Mouse (Mus musculus): ENCODE measurements at regions not wholly inside any gene's neighbourhood (a gene's known extent, or its start where the extent isn't known, plus 50 kb on each side); places are given as distances from the start of the nearest gene placed in this dataset.
"Not testable (repeated sequence)": the region's sequence is repeated elsewhere in the genome, so short reads cannot be mapped to it uniquely, and the experiment has no call there.

DNA sequence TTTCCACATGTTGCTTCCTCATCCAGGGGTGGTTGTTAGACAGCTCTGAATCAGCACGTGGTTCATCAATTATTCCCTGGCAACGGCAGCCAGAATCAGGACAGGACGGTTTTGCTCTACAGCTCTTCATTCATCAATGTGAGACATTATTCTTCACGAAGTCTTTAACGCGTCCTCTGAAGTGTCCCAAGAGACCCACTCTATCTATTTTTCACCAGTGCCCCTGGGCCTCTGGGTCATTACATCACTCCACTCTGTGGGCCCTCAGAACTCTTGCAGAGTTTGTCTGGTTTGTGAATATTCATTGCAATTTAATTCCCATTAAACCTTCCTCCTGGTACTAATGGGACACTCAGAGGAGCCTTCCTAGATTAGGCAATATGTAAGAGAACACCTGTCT lies 206.2 kb upstream of the Daam1 start:
- no peak for DNase-seq (ENCODE audit: low spot score)

DNA sequence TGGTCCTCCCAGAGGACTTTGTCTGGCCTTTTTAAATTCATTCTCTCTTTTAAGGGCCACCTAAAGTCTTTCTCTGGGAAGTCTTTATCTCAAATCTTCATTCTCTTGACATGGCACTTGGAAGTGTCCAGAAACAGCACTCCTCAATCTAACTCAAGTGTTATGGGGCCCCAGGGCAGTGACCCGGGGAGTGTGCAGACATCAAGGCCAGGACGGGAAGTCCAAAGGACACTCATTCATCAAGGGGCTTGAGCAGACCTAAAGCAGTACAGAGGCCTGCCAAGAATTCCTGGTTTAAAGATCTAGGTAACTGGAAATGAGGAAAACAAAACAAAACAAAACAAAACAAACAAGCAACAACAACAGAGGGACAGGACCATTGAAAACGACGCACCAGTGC lies 205.8 kb upstream of the Daam1 start:
- no peak for DNase-seq (ENCODE audit: low spot score)

DNA sequence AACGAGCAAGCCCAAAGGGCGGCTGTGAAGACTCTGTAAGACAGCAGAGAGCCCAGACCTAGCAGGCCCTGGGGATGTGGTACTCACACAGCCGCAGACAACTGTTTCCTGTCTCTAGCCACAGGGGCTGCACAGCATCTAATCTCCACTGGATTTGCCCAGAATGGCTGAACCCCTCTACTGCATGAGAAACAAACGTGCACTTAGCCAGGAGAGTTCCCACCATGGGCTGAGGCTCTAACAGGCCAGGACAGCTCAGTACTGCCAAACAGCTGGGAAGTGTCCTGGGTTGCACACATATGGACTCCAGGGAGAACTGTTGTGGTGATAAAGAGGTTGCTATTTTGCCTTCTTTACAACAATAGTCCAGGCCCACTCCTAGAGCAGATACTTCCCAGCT lies 204.1 kb upstream of the Daam1 start:
- DNase-seq (ENCODE audit: low spot score) = no peak

DNA sequence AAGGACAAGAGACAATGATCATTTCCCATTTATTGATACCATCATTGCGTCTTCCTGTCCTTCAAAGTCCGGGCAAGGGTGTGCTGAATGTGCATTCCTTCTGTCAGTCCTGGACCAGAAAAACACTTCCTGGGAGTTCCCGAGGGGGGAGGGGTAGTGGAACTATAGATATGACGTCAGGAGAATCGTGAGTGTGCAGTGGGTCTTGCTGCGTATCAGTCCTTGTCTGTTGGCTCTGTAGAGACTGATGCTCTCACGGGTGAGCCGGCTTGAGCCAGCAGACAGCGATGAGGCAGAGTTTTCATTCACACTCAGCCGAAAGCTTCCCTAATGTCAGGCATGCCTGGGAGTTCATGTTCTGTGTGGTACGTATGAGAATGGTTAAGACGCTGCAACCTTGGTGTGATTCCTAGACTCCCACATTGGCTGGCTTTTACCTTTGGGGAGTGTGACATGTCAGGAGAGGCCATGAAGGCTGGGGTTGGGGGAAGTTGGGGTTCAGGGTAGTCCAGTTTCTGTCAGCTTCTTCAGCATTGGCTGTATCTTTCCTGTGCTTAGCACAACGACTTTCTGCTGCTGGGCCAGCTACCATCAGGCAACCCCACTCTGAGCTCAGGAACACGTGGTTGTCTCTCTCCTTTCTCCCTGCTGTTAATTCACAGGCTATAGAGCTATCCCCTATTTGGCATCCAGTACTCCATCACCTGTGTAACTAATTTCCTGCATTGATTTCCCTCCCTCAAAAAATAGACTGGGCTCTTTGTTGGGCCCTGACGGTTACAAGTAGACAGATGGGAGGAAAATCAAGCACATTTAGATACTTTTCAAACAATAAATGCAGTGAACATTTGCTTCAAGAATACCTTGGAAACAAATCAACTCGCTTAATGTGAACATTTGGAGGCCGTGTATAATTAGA lies 203.2 kb upstream of the Daam1 start:
- no peak for DNase-seq (ENCODE audit: low spot score)

DNA sequence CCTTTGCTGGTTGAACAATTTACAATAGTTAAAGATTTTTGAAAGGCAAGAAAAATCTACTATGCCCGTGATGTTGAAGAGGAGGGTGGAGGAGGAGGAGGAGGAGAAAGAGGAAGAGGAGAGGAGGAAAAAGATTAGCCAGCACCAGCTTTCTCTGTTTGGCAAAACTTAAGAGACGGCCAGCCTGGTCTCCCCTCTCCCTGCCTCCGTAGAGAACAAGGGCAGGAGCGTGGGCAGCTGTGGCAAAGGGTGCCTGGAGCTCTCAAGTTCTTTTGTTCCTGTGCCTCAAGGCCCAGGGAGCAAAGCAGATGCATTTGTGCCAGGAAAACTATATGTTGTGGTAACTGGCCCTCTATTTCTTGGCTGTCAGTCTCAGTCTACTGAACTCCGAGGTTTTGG lies 202.5 kb upstream of the Daam1 start:
- DNase-seq (ENCODE audit: low spot score) = no peak

DNA sequence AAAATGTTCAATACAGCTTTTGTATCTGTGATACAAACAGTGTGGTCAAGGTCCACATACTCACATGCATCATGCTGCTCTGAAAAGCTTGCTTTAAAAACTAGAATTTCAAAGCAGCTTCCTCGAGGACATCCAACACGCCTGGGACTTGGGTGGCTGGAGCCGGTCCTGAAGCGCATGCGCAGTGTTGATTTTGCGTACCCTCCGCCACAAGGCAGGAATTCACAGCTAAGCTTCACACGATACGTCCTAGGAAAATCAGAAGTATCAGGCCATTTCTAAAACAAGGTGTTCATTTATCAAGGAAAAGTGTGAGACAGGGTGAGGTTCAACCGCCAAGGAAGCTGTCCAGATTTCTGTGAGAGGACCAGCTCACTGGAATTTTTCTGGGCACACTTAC lies 202.1 kb upstream of the Daam1 start:
- DNase-seq (ENCODE audit: low spot score) = no peak

DNA sequence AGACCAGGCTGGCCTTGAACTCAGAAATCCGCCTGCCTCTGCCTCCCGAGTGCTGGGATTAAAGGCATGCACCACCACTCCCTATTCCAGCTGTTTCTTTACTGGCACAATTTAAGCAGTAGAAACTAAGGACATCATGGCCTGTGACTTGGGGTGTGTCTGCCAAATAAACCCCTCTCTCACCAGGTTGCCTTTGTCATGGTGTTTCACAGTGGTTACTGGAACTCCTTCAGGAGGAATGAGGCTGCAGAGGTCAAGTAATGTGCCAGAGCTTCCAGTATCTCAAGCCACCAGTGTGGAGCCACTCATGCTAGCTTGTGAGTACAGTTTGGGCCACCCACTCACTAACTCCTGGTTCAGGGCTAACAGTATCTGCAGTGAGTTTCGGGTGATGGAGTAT lies 200.5 kb upstream of the Daam1 start:
- no peak for DNase-seq (ENCODE audit: low spot score)

DNA sequence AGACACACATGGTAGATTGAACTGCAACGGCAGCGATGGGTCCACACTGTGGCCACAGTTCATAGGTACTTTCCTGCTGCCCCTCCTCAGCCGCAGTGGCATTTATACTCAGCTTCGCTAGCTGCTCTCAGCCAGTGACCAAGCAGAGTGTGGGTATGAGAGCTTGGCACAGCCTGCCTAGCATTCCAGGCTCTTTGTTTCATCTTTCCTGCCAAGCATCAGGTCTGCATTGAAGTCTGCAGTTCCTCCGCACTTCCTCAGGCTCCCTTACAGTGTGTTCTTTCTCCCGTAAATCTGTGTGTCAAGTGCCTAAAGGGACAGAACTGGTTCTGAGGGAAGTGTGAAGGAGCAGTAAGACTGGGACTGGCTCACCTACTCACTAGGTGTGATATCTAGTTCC lies 194.6 kb upstream of the Daam1 start:
- DNase-seq (ENCODE audit: low spot score) = no peak

DNA sequence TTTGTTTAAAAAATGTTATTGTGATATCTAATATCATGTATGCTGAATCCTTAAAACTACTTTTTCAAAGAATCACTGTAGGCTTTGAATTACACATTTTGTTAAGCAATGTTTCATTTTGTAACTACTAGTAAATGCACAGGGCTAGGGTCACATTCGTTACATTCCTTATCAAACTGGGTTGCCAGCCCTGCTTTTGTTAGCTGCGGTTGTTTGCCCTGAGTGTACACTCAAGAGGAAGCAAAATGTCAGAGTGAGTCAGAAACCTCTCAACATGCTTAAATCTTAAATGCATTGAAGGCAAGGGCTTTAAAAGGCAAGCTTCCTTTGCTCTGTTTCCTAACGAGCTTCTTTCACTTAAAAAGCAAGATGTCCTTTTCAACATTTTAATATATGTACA lies 193.6 kb upstream of the Daam1 start:
- no peak for DNase-seq (ENCODE audit: low spot score)

DNA sequence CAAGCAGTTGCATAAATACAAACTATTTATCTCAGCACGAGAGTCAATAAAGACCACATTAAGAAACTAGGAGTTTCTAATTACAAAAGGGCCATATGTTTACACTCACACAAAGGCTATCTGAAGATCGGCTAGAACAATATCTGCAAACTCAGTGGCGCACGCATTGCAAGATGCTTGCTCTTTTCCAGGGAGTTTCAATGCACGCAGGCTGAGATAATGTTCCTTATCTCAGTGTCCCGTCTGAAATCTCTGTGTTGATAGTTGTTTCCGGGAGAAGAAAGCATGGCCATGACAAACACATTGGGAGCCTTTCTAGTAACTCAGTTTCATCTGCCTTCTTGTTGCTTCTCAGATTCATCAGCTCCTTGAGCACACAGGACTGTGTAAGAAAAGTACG lies 192.6 kb upstream of the Daam1 start:
- DNase-seq (ENCODE audit: low spot score) = no peak

DNA sequence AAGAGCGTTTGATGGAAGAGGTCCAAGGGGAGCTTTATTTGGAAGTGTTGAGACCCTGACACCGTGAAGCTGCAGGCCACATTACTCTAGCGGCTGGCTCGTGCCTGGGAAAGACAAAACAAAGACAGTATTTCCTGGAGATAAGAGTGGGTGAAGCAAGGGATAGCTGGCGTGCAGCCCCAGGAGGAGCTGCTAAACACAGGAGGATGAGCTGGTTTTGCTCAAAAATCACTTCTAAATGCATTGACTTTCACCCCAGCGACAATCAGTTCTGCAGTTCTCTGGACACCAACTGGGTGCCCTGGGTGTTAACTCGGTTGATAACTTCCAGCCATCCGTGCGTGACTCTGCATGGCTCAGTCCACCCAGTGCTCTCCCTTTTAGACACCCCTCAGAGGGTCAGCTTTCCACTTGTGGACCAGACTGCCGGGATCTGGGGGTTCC lies 190.8 kb upstream of the Daam1 start:
- DNase-seq (ENCODE audit: low spot score) = no peak

DNA sequence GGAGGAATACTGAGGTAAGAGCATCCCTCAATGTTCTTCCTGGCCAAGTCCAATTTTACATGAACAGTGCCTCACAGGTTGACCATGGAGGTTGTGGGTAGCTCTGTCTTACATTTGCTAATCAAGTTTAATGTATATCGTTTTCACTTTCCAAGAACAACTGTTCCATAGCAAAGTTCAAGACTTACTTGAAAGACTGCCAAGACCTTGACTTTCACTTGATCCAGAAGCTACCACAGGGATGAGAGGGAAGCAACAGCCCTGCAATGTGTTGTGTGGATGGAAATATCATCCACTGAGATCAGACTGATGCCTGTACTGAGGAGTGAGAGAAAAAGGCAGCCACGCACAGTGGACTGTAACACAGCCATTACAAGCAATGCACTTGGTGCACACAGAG lies 189.4 kb upstream of the Daam1 start:
- DNase-seq (ENCODE audit: low spot score) = no peak

DNA sequence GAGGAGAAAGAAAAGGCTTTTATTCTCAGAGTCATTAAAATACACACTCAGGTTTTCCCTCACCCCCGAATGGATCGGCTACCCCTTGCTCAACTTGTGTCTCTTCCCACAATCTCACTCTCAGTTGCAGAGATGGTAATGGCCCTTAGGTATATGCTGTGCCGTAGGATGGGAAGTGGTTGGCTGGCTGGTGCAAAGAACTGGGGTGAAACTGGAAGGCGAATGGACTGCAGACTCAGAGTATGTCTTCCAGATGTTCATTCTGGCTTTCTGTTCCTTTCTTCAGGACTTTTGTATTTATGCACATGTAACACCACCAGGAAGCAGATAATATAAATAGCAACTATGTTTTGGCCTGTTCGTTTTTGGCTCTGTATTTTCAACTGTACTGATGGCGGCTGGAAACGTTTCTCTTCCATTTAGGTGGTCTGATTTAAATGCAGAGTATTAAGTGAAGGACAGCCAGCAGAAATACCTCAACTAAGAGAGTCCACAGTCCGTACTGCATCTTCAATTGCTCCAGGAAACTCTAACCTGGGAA lies 188.0 kb upstream of the Daam1 start:
- DNase-seq (ENCODE audit: low spot score) = no peak

DNA sequence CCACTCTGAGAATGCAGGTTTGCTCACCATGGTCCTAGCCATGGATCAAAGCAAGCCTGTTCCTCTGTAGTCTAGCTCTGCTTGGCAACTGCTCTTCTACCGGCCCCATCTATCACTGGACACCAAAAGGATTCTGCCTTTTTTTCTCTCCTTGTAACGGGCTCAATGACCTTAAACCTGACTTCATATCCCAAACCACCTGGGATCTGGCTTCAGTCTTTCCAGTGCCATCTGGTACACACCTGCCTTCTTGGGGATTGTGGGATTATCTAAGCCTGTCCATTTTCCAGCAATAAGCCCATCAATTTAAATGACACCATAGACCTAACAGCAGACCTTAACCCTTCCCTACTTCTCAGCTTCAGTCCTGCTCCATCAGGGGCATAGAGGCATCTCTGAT lies 179.6 kb upstream of the Daam1 start:
- DNase-seq (ENCODE audit: low spot score) = no peak

DNA sequence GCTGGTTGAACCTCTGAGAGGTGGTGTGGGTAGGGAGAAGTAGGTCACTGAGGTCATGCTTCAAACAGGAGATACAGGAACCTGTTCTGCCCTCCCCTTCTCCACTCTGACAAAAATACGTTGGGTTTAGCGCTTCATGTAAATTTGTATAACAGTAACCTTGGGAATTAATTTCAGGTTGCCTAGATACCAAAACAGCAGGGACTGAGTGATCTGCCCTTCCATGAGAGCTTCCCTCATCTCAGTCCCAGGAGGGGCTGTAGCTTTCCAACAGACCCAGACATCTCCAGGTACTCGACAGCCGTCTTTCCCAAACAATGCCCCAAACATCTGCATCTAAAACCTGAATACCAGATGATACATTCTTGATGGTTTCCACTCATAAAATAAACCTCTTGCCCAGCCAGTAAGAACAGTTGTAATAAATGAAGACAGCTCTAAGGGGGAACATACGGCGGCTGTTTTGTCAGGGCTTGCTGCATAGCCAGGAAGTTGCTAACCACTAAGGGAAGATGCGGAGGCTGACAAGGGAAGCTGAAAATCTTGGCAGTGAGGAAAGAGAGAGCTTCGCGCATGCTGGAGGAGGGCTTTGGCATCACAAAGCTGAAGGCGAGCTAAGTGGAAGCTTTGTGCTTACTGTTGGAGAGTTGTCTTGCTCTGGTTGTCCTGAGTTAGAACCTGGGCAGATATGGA lies 137.4 kb upstream of the Daam1 start:
- no peak for DNase-seq (ENCODE audit: low spot score)

DNA sequence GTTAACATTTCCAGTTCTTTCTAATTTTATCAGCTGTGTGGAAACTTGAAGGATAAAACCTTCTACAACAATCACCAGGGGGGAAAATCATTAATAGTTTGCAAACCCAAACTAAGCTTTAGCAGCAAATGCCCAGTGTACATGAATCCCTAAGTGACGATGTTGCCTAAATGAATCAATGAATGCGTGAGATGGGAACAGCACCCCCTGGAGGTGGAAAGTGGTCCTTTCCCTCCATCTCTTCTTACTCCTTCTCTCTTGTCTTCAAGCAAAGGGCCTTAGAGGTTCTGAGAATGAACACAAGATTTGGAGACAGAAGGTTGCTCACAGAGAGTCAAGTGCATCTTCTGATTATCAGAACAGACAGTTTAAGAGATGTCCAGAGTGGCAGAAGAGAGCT lies 129.1 kb upstream of the Daam1 start:
- DNase-seq (ENCODE audit: low spot score) = no peak

DNA sequence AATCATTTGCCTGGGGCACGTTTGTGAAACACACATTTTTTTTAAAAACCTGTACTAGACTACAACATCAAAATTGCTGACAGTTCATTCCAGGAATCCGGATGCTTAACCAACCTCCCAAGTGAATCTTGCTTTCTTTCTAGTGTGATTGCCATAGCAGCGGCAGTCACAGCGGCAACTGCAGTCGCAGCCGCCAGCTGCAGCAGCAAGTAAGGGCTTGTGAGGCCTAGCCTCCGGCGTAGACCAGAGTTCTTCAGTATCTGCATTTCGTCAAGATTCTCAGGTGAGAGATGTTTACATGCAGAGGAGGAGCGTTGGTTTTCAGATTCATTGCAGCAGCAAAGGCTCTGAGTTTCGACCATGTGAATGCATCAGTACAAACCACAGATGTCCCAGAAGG lies 128.7 kb upstream of the Daam1 start:
- DNase-seq (ENCODE audit: low spot score) = no peak

DNA sequence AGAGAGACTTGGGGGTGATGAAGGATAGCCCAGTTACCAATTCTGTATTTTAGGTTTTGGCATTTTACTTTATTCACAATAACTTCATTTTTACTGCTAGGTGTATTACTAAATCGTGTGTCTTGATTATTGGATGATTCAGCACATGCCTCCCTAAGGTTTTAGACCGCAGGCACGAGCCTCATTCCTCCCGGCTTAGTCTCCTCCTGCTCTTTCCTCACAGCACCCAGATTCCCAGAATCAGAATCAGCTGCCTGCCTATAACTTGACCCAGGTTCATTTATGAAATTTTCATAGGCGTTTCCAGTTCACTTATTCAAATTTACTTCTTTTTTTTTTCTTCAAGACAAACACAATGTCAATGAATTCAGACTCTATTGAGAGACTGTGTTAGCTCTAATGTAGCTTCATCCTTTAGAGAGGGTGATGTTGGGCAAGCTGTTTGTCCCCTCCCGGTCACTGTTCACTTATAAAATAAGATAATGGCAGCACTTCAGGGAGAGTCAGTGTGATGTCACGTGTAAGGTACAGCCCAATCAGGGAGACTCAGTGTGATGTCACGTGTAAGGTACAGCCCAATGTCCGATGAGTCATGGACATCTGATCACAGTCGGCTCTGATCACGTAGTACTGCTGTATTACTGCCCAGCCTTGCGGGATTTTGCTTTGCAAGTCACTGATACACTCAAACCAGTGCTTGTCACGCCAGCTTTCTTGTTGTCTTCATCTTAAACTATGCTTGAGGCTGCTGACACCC lies 127.6 kb upstream of the Daam1 start:
- no peak for DNase-seq (ENCODE audit: low spot score)

DNA sequence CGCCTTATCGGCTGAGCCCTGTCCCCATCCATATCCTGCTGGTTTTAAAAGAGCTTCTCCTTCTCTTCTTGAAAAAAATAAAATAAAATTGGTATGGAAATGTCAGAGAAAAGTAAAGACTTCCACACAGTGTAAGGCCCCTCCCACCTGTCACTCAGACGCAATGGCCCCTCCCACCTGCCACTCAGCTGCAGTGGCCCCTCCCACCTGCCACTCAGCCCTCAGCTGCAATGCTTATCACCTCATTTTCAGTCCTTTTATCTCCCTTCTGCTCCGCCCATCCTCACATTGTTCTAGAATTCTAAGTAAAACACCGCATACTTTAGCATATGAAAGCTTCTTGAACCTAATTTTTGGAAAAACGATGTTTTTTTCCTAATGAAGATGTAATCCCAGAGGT lies 126.4 kb upstream of the Daam1 start:
- no peak for DNase-seq (ENCODE audit: low spot score)

DNA sequence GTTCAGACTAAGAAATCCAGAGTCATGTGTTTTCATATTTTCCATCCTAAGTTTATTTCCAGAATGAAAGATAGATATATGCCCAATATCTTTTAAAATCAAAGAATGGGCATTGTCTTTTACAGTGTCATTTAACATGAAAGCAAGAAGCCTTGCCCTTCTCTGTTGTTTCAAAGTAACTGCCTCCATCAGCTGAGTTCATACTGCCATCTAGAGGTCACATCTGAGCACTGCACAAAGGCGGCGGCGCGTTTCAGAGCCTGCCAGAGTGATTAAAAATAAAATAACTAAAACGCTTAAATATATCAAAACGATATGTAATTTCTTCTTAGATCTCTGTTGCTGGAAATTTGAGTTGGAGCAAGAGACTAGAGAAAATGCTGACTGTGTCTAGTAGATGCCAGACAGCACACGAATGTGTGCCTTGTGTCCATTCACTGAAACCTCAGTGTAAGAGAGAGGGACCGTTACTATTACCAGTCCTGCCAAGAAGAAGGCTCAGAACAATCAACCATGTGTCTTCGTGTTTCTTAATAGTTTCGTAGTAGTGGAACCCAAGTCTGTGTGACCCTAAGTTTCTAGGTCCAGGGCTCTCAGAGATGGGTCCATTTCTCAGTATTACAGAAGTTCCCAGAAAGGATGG lies 123.0 kb upstream of the Daam1 start:
- DNase-seq (ENCODE audit: low spot score) = no peak

DNA sequence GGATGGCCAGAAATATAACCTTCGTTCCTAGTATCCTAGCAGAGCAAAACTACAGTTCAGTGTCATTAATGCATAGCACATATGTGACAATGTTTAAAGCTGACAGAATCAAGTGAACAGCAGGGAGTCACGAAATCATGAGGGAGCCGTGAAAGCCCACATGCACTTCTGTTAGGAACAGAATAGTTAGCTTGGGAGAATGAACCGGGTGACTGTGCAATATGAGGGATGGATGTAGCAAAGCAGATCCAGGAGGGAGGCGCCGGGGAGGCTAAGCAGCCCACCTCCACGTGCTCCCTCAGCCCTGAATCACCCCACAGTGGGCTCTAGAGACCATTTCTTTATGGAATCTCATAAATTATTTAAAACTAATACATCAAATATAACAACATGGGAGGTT lies 116.3 kb upstream of the Daam1 start:
- DNase-seq (ENCODE audit: low spot score) = no peak

DNA sequence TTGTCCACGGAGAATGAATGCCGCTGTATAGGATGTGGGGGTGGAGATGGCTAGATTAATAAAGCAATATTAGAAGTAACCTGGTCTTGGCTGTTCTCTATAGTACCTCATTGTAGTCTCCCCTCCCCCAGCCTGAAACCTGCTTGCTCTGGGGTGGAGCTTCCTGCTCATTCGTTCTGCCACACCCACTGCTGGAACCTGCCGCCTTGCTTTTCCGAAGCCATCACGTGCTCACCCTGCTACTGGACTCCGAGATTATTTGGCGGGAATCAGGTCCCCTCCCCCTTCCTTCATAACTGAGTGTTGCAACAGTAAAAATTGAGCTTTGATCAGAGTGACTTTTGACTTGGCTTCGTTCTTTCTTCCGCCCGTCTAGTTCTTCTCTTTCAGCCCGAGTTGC lies 112.5 kb upstream of the Daam1 start:
- DNase-seq (ENCODE audit: low spot score) = not testable (repeated sequence)
